Mouse (Mus musculus) CH12.LX (cell line): Measurements from ENCODE around the gene Chd9. TPM values are rescaled to one million over a fixed set of nuclear protein-coding genes. Genes with fewer than 3 reads are reported as not detected.

Experiments
- DNase-seq: peaks from one replicate; pipeline ENCODE4 v3.0.0-alpha.2; 2013; ENCODE audit errors: extremely low read depth
- H3K27ac ChIP-seq: 2 replicates; pipeline ENCODE4 v1.5.1; 2012; ENCODE audit warnings: low read depth, mild to moderate bottlenecking, control low read depth, moderate library complexity; ENCODE audit not compliant: insufficient read depth
- H3K27me3 ChIP-seq: replicated peaks from 2 replicates; pipeline ENCODE3; 2012; ENCODE audit warnings: inconsistent platforms
- H3K36me3 ChIP-seq, 2 experiments: replicated peaks in 1 of 2; 2 replicates each; pipeline versions ENCODE3 to v1.6.1; 2012; ENCODE audit warnings: inconsistent platforms in 1 of 2, low read length in 1 of 2, mild to moderate bottlenecking in 1 of 2, mixed read lengths in 1 of 2, moderate library complexity in 1 of 2; ENCODE audit not compliant: control insufficient read depth in 1 of 2, insufficient read depth in 1 of 2
- H3K4me1 ChIP-seq, 2 experiments: 2 replicates each; pipeline ENCODE4 v1.6.1; 2012; ENCODE audit warnings: inconsistent platforms in 1 of 2, moderate library complexity in 1 of 2; ENCODE audit not compliant: insufficient read depth in 2 of 2, control insufficient read depth in 1 of 2
- H3K4me2 ChIP-seq: 2 replicates; pipeline ENCODE4 v1.6.1; 2012; ENCODE audit warnings: low read depth, mild to moderate bottlenecking, control low read depth; ENCODE audit not compliant: poor library complexity, insufficient read depth, severe bottlenecking
- H3K4me3 ChIP-seq, 3 experiments: fragments of 150-350 bp in 1 of 3; sonication (generic) in 1 of 3; replicated peaks in 1 of 3; 2 replicates each; pipeline versions ENCODE3 to v1.5.1; 2011 to 2012; ENCODE audit warnings: low read depth in 2 of 3, low read length in 2 of 3, mild to moderate bottlenecking in 2 of 3, moderate library complexity in 2 of 3, control low read depth in 1 of 3, improper control_type of control experiment in 1 of 3, inconsistent platforms in 1 of 3, mixed read lengths in 1 of 3; ENCODE audit not compliant: poor library complexity in 1 of 3
- H3K79me2 ChIP-seq: replicated peaks from 2 replicates; pipeline ENCODE4 v1.6.1; 2012; ENCODE audit warnings: mild to moderate bottlenecking, moderate library complexity; ENCODE audit not compliant: control insufficient read depth, poor library complexity, insufficient read depth, severe bottlenecking; ENCODE audit errors: extremely low read depth
- H3K9ac ChIP-seq: 2 replicates; pipeline ENCODE4 v1.6.1; 2012; ENCODE audit warnings: low read depth, mild to moderate bottlenecking, control low read depth, moderate library complexity; ENCODE audit not compliant: insufficient read depth
- H3K9me3 ChIP-seq: replicated peaks from 2 replicates; pipeline ENCODE3; 2012; ENCODE audit warnings: low read length, inconsistent platforms, mixed read lengths
- BHLHE40 ChIP-seq: IDR thresholded peaks from 2 replicates; pipeline ENCODE4 v1.6.1; 2011; ENCODE audit warnings: mild to moderate bottlenecking, low read depth, low read length, improper control_type of control experiment
- CHD2 ChIP-seq: IDR thresholded peaks from 2 replicates; pipeline ENCODE4 v1.6.1; 2011; ENCODE audit warnings: low read length, improper control_type of control experiment
- CTCF ChIP-seq, 2 experiments: IDR thresholded peaks in 1 of 2; conservative IDR thresholded peaks in 1 of 2; 2 replicates each; pipeline ENCODE4 v1.5.1; 2011 to 2012; ENCODE audit warnings: low read depth in 2 of 2, low read length in 2 of 2, improper control_type of control experiment in 1 of 2, inconsistent platforms in 1 of 2, mild to moderate bottlenecking in 1 of 2, moderate library complexity in 1 of 2
- E2F4 ChIP-seq: IDR thresholded peaks from 2 replicates; pipeline ENCODE4 v1.6.1; 2011; ENCODE audit warnings: low read depth, low read length, improper control_type of control experiment; ENCODE audit not compliant: insufficient replicate concordance
- ELF1 ChIP-seq: IDR thresholded peaks from 2 replicates; pipeline ENCODE4 v1.6.1; 2014; ENCODE audit warnings: low read depth, mild to moderate bottlenecking, inconsistent platforms, low read length, improper control_type of control experiment
- EP300 ChIP-seq: IDR thresholded peaks from 2 replicates; pipeline ENCODE4 v1.6.1; 2011; ENCODE audit warnings: low read length, improper control_type of control experiment
- ETS1 ChIP-seq: conservative IDR thresholded peaks from 2 replicates; pipeline ENCODE4 v1.6.1; 2012; ENCODE audit warnings: low read depth, mild to moderate bottlenecking, inconsistent platforms, low read length, improper control_type of control experiment, moderate library complexity
- GABPA ChIP-seq: IDR thresholded peaks from 2 replicates; pipeline ENCODE4 v1.6.1; 2012; ENCODE audit warnings: low read depth, low read length, improper control_type of control experiment, inconsistent platforms; ENCODE audit not compliant: insufficient replicate concordance
- HCFC1 ChIP-seq: IDR thresholded peaks from 2 replicates; pipeline ENCODE4 v1.6.1; 2012; ENCODE audit warnings: low read depth, mild to moderate bottlenecking, inconsistent platforms, low read length, improper control_type of control experiment
- IRF4 ChIP-seq: IDR thresholded peaks from 2 replicates; pipeline ENCODE4 v1.6.1; 2014; ENCODE audit warnings: low read depth, mild to moderate bottlenecking, inconsistent platforms, low read length, improper control_type of control experiment
- JUN ChIP-seq: IDR thresholded peaks from 2 replicates; pipeline ENCODE4 v1.6.1; 2011; ENCODE audit warnings: low read depth, mild to moderate bottlenecking, low read length, improper control_type of control experiment, moderate library complexity; ENCODE audit not compliant: insufficient read depth
- JUND ChIP-seq: conservative IDR thresholded peaks from 2 replicates; pipeline ENCODE4 v1.6.1; 2011; ENCODE audit warnings: low read depth, low read length, improper control_type of control experiment
- KAT2A ChIP-seq: IDR thresholded peaks from 2 replicates; pipeline ENCODE4 v1.6.1; 2012; ENCODE audit warnings: low read length, improper control_type of control experiment, inconsistent platforms; ENCODE audit not compliant: insufficient replicate concordance
- MAFK ChIP-seq: IDR thresholded peaks from 2 replicates; pipeline ENCODE4 v1.6.1; 2011; ENCODE audit warnings: low read length, improper control_type of control experiment; ENCODE audit not compliant: insufficient replicate concordance
- MAX ChIP-seq: IDR thresholded peaks from 2 replicates; pipeline ENCODE4 v1.6.1; 2011; ENCODE audit warnings: low read length, improper control_type of control experiment
- MAZ ChIP-seq: IDR thresholded peaks from 2 replicates; pipeline ENCODE4 v1.6.1; 2012; ENCODE audit warnings: low read depth, mild to moderate bottlenecking, inconsistent platforms, low read length, improper control_type of control experiment, moderate library complexity
- MEF2A ChIP-seq: IDR thresholded peaks from 2 replicates; pipeline ENCODE4 v1.6.1; 2014; ENCODE audit warnings: low read depth, mild to moderate bottlenecking, inconsistent platforms, low read length, improper control_type of control experiment, borderline replicate concordance
- MXI1 ChIP-seq: IDR thresholded peaks from 2 replicates; pipeline ENCODE4 v1.6.1; 2011; ENCODE audit warnings: mild to moderate bottlenecking, low read depth, low read length, improper control_type of control experiment
- NELFE ChIP-seq: IDR thresholded peaks from 2 replicates; pipeline ENCODE4 v1.6.1; 2011; ENCODE audit warnings: low read depth, low read length, improper control_type of control experiment
- NRF1 ChIP-seq: IDR thresholded peaks from 2 replicates; pipeline ENCODE4 v1.6.1; 2014; ENCODE audit warnings: low read depth, mild to moderate bottlenecking, inconsistent platforms, low read length, improper control_type of control experiment, moderate library complexity
- PAX5 ChIP-seq: IDR thresholded peaks from 2 replicates; pipeline ENCODE4 v1.6.1; 2012; ENCODE audit warnings: low read length, inconsistent platforms, mixed read lengths
- POLR2A ChIP-seq: IDR thresholded peaks from 2 replicates; pipeline ENCODE4 v1.6.1; 2011; ENCODE audit warnings: low read depth, mild to moderate bottlenecking, improper control_type of control experiment, low read length
- POLR2AphosphoS2 ChIP-seq: IDR thresholded peaks from 2 replicates; pipeline ENCODE4 v1.6.1; 2011; ENCODE audit warnings: low read depth, low read length, improper control_type of control experiment
- RAD21 ChIP-seq: IDR thresholded peaks from 2 replicates; pipeline ENCODE4 v1.6.1; 2011; ENCODE audit warnings: low read depth, mild to moderate bottlenecking, low read length, improper control_type of control experiment, moderate library complexity
- RCOR1 ChIP-seq: conservative IDR thresholded peaks from 2 replicates; pipeline ENCODE4 v1.6.1; 2012; ENCODE audit warnings: low read depth, mild to moderate bottlenecking, inconsistent platforms, low read length, improper control_type of control experiment
- SIN3A ChIP-seq: IDR thresholded peaks from 2 replicates; pipeline ENCODE4 v1.6.1; 2012; ENCODE audit warnings: low read length, improper control_type of control experiment, inconsistent platforms
- SMC3 ChIP-seq: IDR thresholded peaks from 2 replicates; pipeline ENCODE4 v1.6.1; 2011; ENCODE audit warnings: low read depth, low read length, improper control_type of control experiment
- TBP ChIP-seq: conservative IDR thresholded peaks from 2 replicates; pipeline ENCODE4 v1.6.1; 2011; ENCODE audit warnings: low read depth, low read length, improper control_type of control experiment
- TCF12 ChIP-seq: IDR thresholded peaks from 2 replicates; pipeline ENCODE4 v1.6.1; 2014; ENCODE audit warnings: low read depth, mild to moderate bottlenecking, inconsistent platforms, low read length, improper control_type of control experiment
- UBTF ChIP-seq: IDR thresholded peaks from 2 replicates; pipeline ENCODE4 v1.6.1; 2012; ENCODE audit warnings: low read depth, mild to moderate bottlenecking, inconsistent platforms, low read length, improper control_type of control experiment, moderate library complexity
- USF1 ChIP-seq: IDR thresholded peaks from 2 replicates; pipeline ENCODE4 v1.6.1; 2014; ENCODE audit warnings: low read depth, mild to moderate bottlenecking, inconsistent platforms, low read length, improper control_type of control experiment
- USF2 ChIP-seq: conservative IDR thresholded peaks from 2 replicates; pipeline ENCODE4 v1.6.1; 2011; ENCODE audit warnings: low read depth, low read length, improper control_type of control experiment
- ZC3H11A ChIP-seq: IDR thresholded peaks from 2 replicates; pipeline ENCODE4 v1.6.1; 2012; ENCODE audit warnings: low read depth, mild to moderate bottlenecking, inconsistent platforms, low read length, improper control_type of control experiment
- ZKSCAN1 ChIP-seq: IDR thresholded peaks from 2 replicates; pipeline ENCODE4 v1.6.1; 2012; ENCODE audit warnings: low read depth, inconsistent platforms, low read length, improper control_type of control experiment, borderline replicate concordance
- ZMIZ1 ChIP-seq: IDR thresholded peaks from 2 replicates; pipeline ENCODE4 v1.6.1; 2012; ENCODE audit warnings: low read depth, mild to moderate bottlenecking, inconsistent platforms, low read length, improper control_type of control experiment
- ZNF384 ChIP-seq: IDR thresholded peaks from 2 replicates; pipeline ENCODE4 v1.6.1; 2012; ENCODE audit warnings: low read depth, low read length, improper control_type of control experiment, inconsistent platforms
- dilution Hi-C: fragments of 300-500 bp; cut with MboI; formaldehyde crosslinking; loops from 2 replicates; pipeline ENCODE4 v1.14.3; 2020; ENCODE audit warnings: low sequenced_read_pairs; ENCODE audit not compliant: extremely low pct_unique_long_range_greater_than_20kb, extremely low pct_ligation_motif_present
- in situ Hi-C: fragments of 300-500 bp; cut with MboI; formaldehyde crosslinking; loops from 3 replicates; pipeline ENCODE4 v1.14.3; 2019; ENCODE audit warnings: low sequenced_read_pairs, low pct_ligation_motif_present, low pct_unique_long_range_greater_than_20kb, mixed read lengths
- polyA plus RNA-seq: library from polyadenylated mRNA; unstranded; fragments of >175 nt; gene quantifications from 2 replicates; pipeline ENCODE4 v1.2.1, GENCODE M21; 2012; ENCODE audit warnings: low read depth; ENCODE audit not compliant: insufficient read length
- total RNA-seq, 2 experiments: library from RNA; depleted of rRNA; stranded (reverse); fragments of 300-350 nt in 1 of 2; fragments of >200 nt in 1 of 2; gene quantifications; 2 replicates each; pipeline ENCODE4 v1.2.3; 2012 to 2014

The Chd9 gene
- total and polyA plus RNA-seq, 3 experiments = 12.7 to 188 (median 15.1) TPM

- TF ChIP-seq ZKSCAN1 = no peak
- TF ChIP-seq E2F4 = no peak
- no peak; the same call in 1 of the 2 replicates for TF ChIP-seq BHLHE40
- no peak for TF ChIP-seq ZC3H11A
- peak; percentile 72; the same call in 1 of the 2 replicates for TF ChIP-seq MXI1
- TF ChIP-seq, all 38 proteins: peak for 12
Observed at GRCm38 (mm10) chr8:90906922-90907321, 78.8 kb downstream of the Chd9 start (continued).

- peak overlapping the region; percentile 78; the same call in 1 of the 2 replicates for H3K27ac ChIP-seq
- peak overlapping the region; percentile 69 to 88 (median 74) for H3K4me3 ChIP-seq
- H3K79me2 ChIP-seq = peaks cover 7% of the 10 kb centered on the region; the same call in 1 of the 2 replicates
- no peaks in the 10 kb centered on the region for H3K36me3 ChIP-seq
- H3K9me3 ChIP-seq = no peaks in the 10 kb centered on the region
- H3K9ac ChIP-seq = peak overlapping the region; percentile 70
- peaks cover 0 to 14% of the 10 kb centered on the region in 2 experiments; a peak in 2 of 4 replicates for H3K4me1 ChIP-seq
- H3K4me2 ChIP-seq = peak overlapping the region; percentile 92
- dilution Hi-C loops (no loop called here), in situ Hi-C loops (no loop called here)
- peak; percentile 50 for DNase-seq
- no peaks in the 10 kb centered on the region for H3K27me3 ChIP-seq
- no peak; the same call in 1 of the 2 replicates for TF ChIP-seq SIN3A
- TF ChIP-seq POLR2AphosphoS2 = no peak
- TF ChIP-seq CTCF (conservative IDR thresholded peaks at IDR 0.05 in 1 of 2, IDR thresholded peaks at IDR 0.05 in 1 of 2; ENCODE audit: low read depth in 2 of 2, low read length in 2 of 2) = 0 out of 4 replicates have a peak, but pooled peaks of 1 of the 2 experiments have one; percentile 10
- TF ChIP-seq POLR2A = no peak
- no peak; the same call in 1 of the 2 replicates for TF ChIP-seq RCOR1
- 0 out of 2 replicates have a peak, but pooled peaks have one; percentile 14 for TF ChIP-seq KAT2A
- TF ChIP-seq MAZ = no peak
- TF ChIP-seq USF1 = no peak
- no peak for TF ChIP-seq USF2
- peak; percentile 36; the same call in 1 of the 2 replicates for TF ChIP-seq MAX
- TF ChIP-seq NRF1 = no peak
- TF ChIP-seq HCFC1 = no peak
- TF ChIP-seq ZMIZ1 = no peak
- no peak for TF ChIP-seq MXI1
- TF ChIP-seq JUND = no peak
- peak; percentile 30; the same call in 1 of the 2 replicates for TF ChIP-seq EP300
- 0 out of 2 replicates have a peak, but pooled peaks have one; percentile 42 for TF ChIP-seq MAFK
- no peak for TF ChIP-seq UBTF
- TF ChIP-seq RAD21 = no peak; the same call in none of the 2 replicates
- TF ChIP-seq E2F4 = no peak
- no peak for TF ChIP-seq ETS1
- TF ChIP-seq ZC3H11A = no peak
- TF ChIP-seq SMC3 = no peak; the same call in 1 of the 2 replicates
- no peak for TF ChIP-seq JUN
- TF ChIP-seq ELF1 = 0 out of 2 replicates have a peak, but pooled peaks have one; percentile 18
- TF ChIP-seq TBP = 0 out of 2 replicates have a peak, but pooled peaks have one; percentile 29
- no peak for TF ChIP-seq PAX5
- peak; percentile 45 for TF ChIP-seq IRF4
- TF ChIP-seq ZNF384 = no peak
- TF ChIP-seq NELFE = no peak
- TF ChIP-seq GABPA = no peak
- no peak for TF ChIP-seq CHD2
- TF ChIP-seq MEF2A = no peak
- no peak for TF ChIP-seq ZKSCAN1
- TF ChIP-seq BHLHE40 = no peak
- no peak for TF ChIP-seq TCF12
Observed at GRCm38 (mm10) chr8:90907516-90907847, 79.3 kb downstream of the Chd9 start.
